Mouse (Mus musculus) heart, embryonic 13.5 days (tissue): ENCODE measurements around the gene Amdhd1. TPM values are rescaled to one million over a fixed set of nuclear protein-coding genes. Genes with fewer than 3 reads are reported as not detected.
A peak's percentile ranks its signal among the peaks of the same experiment; 100 is the strongest.

Experiments used
- ATAC-seq: fragments of 200-750 bp; cut with Nextera tagmentation; 2 replicates; pipeline ENCODE4 v1.8.0; 2017; ENCODE audit warnings: moderate TSS enrichment; ENCODE audit not compliant: insufficient number of reproducible peaks, low FRiP score, low TSS enrichment; ENCODE audit errors: extremely low read depth
- H3K27ac ChIP-seq: fragments of 300-500 bp; sonication (generic); replicated peaks from 2 replicates; pipeline ENCODE4 v1.5.1; 2015; ENCODE audit warnings: moderate library complexity, mild to moderate bottlenecking, inconsistent platforms
- H3K27me3 ChIP-seq: fragments of 300-500 bp; sonication (generic); replicated peaks from 2 replicates; pipeline ENCODE4 v1.6.1; 2015; ENCODE audit warnings: mild to moderate bottlenecking, inconsistent platforms
- H3K36me3 ChIP-seq: fragments of 300-500 bp; sonication (generic); 2 replicates; pipeline ENCODE4 v1.6.1; 2015; ENCODE audit warnings: mild to moderate bottlenecking, inconsistent platforms
- H3K4me1 ChIP-seq: fragments of 300-500 bp; sonication (generic); 2 replicates; pipeline ENCODE4 v1.6.1; 2015; ENCODE audit warnings: inconsistent platforms
- H3K4me2 ChIP-seq: fragments of 300-500 bp; sonication (generic); 2 replicates; pipeline ENCODE4 v1.6.1; 2015; ENCODE audit warnings: inconsistent platforms, mild to moderate bottlenecking, moderate library complexity
- H3K4me3 ChIP-seq: fragments of 300-500 bp; sonication (generic); 2 replicates; pipeline ENCODE4 v1.5.1; 2015; ENCODE audit warnings: moderate library complexity, mild to moderate bottlenecking, inconsistent platforms
- H3K9ac ChIP-seq: fragments of 300-500 bp; sonication (generic); 2 replicates; pipeline ENCODE4 v1.6.1; 2015; ENCODE audit warnings: inconsistent platforms, mild to moderate bottlenecking, moderate library complexity
- H3K9me3 ChIP-seq: fragments of 300-500 bp; sonication (generic); 2 replicates; pipeline ENCODE4 v1.6.1; 2016; ENCODE audit warnings: inconsistent platforms
- WGBS: fragments of 180-500 bp; shearing (Covaris S2); methylation state at CpG from one replicate; pipeline ENCODE4 v1.1.7; 2015; ENCODE audit warnings: mixed read lengths; 5-methylcytosine and 5-hydroxymethylcytosine counted together
- polyA plus RNA-seq: library from polyadenylated mRNA; unstranded; fragments of >200 nt; fragmentation: Nextera tagmentation; extraction: Ambion mirVana; gene quantifications from 2 replicates; pipeline ENCODE4 v1.2.1, GENCODE M21; 2015

The Amdhd1 gene
- polyA plus RNA-seq: 0.34 and 0.47 TPM in 2 replicates

DNA sequence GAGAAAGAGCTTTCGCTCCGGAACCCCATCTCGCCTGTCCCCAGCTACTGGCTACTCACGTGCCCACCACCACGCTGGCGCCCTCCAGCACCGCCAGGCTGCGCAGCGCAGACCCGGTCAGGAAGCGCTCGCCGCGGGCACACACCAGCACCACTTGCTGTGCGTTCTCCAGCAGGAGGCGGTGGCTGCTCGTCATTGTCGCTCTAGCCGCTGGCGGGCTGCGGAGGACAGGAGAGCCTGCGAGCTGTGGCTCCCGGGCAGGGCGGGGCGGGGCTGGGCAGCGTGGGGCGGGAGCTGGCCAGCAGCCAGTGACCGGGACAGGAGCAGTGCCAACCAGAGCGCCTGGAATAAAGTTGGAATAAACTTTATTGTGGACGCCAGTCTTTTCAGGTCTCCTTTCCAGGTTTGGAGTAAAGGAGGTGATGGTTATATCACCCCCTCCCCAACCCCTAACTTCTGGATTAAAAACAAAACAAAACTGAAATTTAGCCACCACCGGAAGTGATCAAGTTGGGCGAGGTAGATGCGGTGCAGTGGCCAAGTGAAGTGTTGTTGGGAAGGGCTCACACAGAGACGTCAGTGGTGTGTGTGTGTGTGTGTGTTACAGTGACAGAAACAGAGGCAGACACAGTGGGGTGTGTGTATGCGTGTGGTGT lies at the start of gene Amdhd1:
Amdhd1 (minus strand) TSS at position 259 of the 656 bp plus-strand sequence.
- H3K27ac ChIP-seq: no peak within 1 kb of the TSS; the same call in 1 of the 2 replicates

DNA sequence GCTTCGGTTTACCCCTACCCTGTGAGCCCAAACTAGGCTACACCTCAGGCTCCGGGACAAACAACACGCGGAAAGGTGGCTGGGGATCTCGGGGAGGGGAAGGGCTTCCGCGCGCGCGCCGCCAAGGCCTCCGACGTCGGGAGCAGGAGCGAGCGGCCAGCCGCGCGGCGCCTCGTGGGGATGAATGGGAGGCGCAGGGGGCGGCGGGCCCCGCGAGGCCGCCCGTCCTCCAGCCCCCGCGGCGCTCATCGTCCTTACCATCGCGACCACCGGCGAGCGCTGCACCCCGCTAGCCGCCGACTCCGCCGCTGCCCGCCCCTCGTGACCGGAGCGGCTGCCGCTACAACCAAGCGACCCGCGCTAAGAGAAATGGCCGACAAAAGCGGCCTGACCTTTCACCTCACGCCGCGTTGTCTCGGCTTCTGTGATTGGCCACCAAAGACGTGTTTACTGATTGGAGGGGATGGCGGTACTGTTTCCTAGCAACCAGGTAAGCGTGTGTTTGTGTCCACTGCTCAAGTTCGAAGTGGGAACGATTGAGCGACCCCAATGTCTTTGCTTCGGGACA lies 49.5 kb upstream of the Amdhd1 start, which contains the start of gene Snrpf:
Snrpf (minus strand) TSS at position 426 of the 568 bp plus-strand sequence.
- H3K4me3 ChIP-seq: peak within 1 kb of the TSS; percentile 90
- H3K9ac ChIP-seq: peak within 1 kb of the TSS; percentile 92
- under 1% methylated on average over 51 of the region's 63 CpGs for WGBS
- peak; percentile 89 for ATAC-seq
- peaks cover 22% of the 10 kb centered on the region for H3K4me1 ChIP-seq
- H3K27ac ChIP-seq: peak within 1 kb of the TSS; percentile 80
- H3K4me2 ChIP-seq: peak within 1 kb of the TSS; percentile 75
- peaks cover 34% of the 10 kb centered on the region for H3K36me3 ChIP-seq
- H3K27me3 ChIP-seq: 0 out of 2 replicates have a peak, but pooled peaks cover 8% of the 10 kb centered on the region
- no peaks in the 10 kb centered on the region for H3K9me3 ChIP-seq

More for the DNA sequence above, at the start of gene Amdhd1:
- Histone ChIP-seq H3K9ac (peak within 1 kb of the TSS; percentile 74), H3K9me3 (no peaks in the 10 kb centered on the region), H3K36me3 (no peaks in the 10 kb centered on the region), H3K4me2 (peak within 1 kb of the TSS; percentile 79), H3K4me1 (peaks cover 17% of the 10 kb centered on the region), H3K27me3 (peaks cover 36% of the 10 kb centered on the region), H3K4me3 (peak within 1 kb of the TSS; percentile 51)
- peak; percentile 64 for ATAC-seq
- WGBS: 2% methylated on average over 35 of the region's 35 CpGs

DNA sequence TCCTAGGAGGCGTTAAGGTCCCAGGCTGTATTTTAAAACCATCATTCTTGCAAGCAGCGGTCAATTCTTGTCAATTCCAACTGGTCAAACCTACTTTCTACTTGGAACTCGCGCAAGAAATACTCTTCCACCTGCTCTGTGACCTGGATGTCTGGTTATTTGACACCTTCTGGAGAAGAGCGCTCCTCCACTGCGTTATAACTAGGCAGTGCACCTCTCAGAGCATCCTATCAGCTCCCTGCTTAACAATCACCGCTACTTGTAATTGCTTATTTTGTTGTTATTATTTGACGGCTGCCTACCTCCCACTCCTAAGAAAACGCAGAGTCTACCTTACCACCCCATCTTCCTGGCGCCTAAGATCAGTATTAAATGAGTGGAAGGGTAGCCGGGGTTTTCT lies 49.0 kb upstream of the Amdhd1 start:
- Histone ChIP-seq H3K4me1 (peaks cover 19% of the 10 kb centered on the region), H3K9ac (peak overlapping the region; percentile 92), H3K27me3 (0 out of 2 replicates have a peak, but pooled peaks cover 8% of the 10 kb centered on the region), H3K27ac (peak overlapping the region; percentile 80), H3K36me3 (peaks cover 34% of the 10 kb centered on the region), H3K4me3 (peak overlapping the region; percentile 90), H3K9me3 (no peaks in the 10 kb centered on the region), H3K4me2 (peak overlapping the region; percentile 75)
- WGBS: 2% methylated on average over 11 of the region's 11 CpGs
- ATAC-seq: no peak

DNA sequence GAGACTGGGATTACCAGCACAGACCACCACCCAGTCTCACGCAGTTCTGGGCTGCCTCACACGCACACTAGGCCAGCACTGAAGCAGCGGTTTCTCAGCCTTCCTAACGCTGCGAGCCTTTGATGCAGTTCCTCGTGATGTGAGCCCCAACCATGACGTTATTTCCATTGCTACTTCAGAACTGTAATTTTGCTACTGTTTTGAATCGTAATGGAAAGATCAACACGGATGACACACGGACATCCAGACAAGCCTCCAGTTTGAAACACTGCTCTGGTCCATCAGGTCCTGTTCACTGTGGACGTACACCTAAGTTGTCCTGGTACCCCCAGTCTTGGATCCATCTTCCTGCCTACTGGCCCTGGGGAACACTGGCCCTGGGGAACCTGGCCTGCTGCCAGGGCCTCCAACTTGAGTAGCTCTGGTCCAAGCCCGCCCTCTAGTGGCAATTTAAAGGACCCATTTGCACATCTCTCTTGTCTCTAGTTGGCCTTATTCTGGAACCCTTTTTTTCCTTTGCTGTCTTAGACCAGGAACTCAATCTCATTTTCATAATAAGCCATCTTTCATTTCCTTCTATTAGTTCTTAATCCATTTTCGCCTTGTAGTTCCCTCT lies 37.5 kb upstream of the Amdhd1 start:
- Histone ChIP-seq H3K9me3 (no peaks in the 10 kb centered on the region), H3K36me3 (peaks cover 18% of the 10 kb centered on the region), H3K4me2 (no peak overlapping the region), H3K9ac (no peak overlapping the region), H3K4me1 (peaks cover 4% of the 10 kb centered on the region; the same call in 1 of the 2 replicates), H3K27me3 (no peaks in the 10 kb centered on the region), H3K4me3 (no peak overlapping the region), H3K27ac (no peak overlapping the region)
- 57% methylated on average over 13 of the region's 13 CpGs for WGBS
- ATAC-seq: no peak

DNA sequence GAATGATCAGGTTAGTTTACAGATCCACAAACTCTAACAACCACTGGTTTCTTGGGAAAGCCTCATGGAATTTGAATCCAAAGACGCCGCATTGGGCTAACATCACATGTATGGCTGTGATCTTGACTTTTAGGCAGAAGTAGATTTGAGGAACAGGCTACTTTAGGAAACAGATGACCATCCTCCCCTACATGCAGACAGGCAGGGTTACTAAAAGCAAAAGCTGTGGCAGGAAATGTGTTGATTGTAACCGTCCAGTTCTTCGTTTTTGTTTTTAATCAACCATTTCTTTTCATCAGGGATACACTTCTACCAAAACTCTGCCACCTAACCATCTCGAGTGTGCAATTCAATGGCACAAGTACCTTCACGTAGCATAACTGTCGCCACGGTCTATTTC lies 36.1 kb upstream of the Amdhd1 start:
- no peaks in the 10 kb centered on the region for H3K9me3 ChIP-seq
- no peak for ATAC-seq
- WGBS: 83% methylated on average over 8 of the region's 8 CpGs

DNA sequence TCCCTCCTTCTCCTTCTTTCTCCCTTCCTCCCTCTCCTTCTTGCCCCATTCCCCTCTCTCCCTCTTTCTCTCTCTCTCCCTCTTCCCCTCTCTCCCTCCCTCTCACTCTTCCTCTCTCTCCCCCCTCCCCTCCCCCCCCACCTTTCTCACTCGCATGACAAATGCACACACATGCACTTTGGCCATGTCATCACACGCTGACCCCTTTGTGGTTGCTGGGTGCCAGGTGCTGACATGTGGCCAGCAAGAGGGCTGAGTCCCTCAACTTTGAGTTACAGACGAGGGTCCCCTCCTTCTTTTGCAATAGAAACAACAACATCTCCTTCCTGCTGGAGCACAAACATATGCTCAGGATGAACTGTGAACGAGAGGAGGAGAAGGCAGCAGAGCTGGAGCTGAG lies 35.1 kb upstream of the Amdhd1 start:
- Histone ChIP-seq H3K9ac (no peak overlapping the region), H3K27me3 (no peaks in the 10 kb centered on the region), H3K4me2 (no peak overlapping the region), H3K4me1 (peaks cover 4% of the 10 kb centered on the region; the same call in 1 of the 2 replicates), H3K36me3 (no peaks in the 10 kb centered on the region), H3K4me3 (no peak overlapping the region), H3K27ac (no peak overlapping the region), H3K9me3 (no peaks in the 10 kb centered on the region)
- 48% methylated on average over 4 of the region's 4 CpGs for WGBS
- ATAC-seq: no peak

More for the DNA sequence above, 36.1 kb upstream of the Amdhd1 start:
- H3K4me1 ChIP-seq: peaks cover 4% of the 10 kb centered on the region; the same call in 1 of the 2 replicates
- H3K27ac ChIP-seq: no peak overlapping the region
- no peak overlapping the region for H3K4me3 ChIP-seq
- H3K9ac ChIP-seq: no peak overlapping the region
- peaks cover 6% of the 10 kb centered on the region; the same call in 1 of the 2 replicates for H3K36me3 ChIP-seq
- H3K4me2 ChIP-seq: no peak overlapping the region
- H3K27me3 ChIP-seq: no peaks in the 10 kb centered on the region

DNA sequence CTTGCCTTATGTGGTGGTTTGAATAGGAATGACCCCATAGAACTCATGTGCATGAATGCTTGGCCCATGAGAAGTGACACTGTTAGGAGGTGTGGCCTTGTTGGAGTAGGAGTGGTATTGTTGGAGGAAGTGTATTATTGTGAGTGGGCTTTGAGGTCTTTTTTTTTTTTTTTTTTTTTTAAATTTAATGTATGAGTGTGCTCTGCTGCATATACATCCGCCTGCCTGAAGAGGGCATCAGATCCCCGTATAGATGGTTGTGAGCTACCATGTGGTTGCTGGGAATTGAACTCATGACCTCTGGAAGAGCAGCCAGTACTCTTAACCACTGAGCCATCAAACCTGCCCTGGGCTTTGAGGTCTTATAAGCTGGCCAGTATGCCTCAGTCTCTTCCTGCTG lies 32.4 kb upstream of the Amdhd1 start:
- no peak for ATAC-seq
- no peaks in the 10 kb centered on the region for H3K36me3 ChIP-seq
- H3K4me2 ChIP-seq: no peak overlapping the region
- no peak overlapping the region for H3K9ac ChIP-seq
- 62% methylated on average over 2 of the region's 2 CpGs for WGBS
- H3K27me3 ChIP-seq: no peaks in the 10 kb centered on the region
- no peak overlapping the region for H3K27ac ChIP-seq
- peaks cover 1% of the 10 kb centered on the region; the same call in 1 of the 2 replicates for H3K4me1 ChIP-seq
- no peaks in the 10 kb centered on the region for H3K9me3 ChIP-seq
- no peak overlapping the region for H3K4me3 ChIP-seq

DNA sequence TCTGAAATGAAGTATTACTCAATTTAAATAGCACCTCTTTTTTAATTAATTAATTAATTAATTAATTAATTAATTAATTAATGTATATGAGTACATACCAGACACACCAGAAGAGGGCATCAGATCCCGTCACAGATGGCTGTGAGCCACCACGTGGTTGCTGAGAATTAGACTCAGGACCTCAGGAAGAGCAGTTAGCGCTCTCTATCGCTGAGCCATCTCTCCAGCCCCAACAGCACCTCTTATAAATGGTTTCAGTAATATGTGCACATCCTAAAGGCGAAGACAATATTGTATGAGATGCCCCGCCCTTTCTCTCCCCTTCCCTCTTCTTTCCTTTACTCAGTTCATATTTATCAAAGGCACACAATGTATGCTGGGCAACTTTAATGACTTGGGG lies 28.8 kb upstream of the Amdhd1 start:
- 74% methylated on average over 6 of the region's 6 CpGs for WGBS
- no peak overlapping the region for H3K4me3 ChIP-seq
- no peak for ATAC-seq
- no peak overlapping the region for H3K4me2 ChIP-seq
- no peaks in the 10 kb centered on the region for H3K9me3 ChIP-seq
- H3K9ac ChIP-seq: no peak overlapping the region
- no peaks in the 10 kb centered on the region for H3K27me3 ChIP-seq
- no peak overlapping the region for H3K27ac ChIP-seq
- no peaks in the 10 kb centered on the region for H3K36me3 ChIP-seq
- no peaks in the 10 kb centered on the region for H3K4me1 ChIP-seq

DNA sequence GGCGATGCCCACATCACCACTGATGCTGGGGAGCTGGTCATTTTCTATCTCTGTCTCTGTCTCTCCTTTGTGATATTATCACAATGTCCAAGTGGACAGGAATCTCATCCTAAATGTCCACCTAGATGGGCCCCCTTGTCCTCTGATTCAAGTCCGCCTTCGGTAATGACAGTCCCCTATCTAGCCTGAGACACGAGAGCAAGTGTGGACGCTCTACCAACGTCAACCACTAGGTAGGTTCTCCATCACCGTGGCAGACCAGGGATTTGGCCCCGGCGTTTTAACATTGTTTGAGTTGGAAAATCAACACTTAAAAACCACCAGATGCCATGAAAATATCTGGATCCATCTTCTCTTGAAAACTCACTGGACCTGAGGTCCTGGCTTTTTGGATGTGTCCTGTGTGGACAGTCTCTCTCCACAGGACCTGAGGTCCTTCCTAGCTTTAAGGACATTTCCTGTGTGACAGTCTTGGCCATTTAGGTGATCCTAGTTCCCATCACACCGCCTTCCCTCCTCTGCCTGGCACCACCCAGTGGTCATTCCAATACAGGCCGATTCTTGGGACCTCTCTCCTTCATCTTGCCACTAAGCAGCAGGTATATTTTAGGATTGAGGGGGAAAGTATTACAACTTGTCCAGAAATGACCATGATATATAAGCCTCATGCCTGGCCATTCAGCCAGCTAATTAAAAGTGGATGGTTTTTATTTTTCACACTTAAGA lies 28.2 kb upstream of the Amdhd1 start:
- Histone ChIP-seq H3K4me2 (no peak overlapping the region), H3K9ac (no peak overlapping the region), H3K36me3 (no peaks in the 10 kb centered on the region), H3K27ac (no peak overlapping the region), H3K4me1 (no peaks in the 10 kb centered on the region), H3K27me3 (no peaks in the 10 kb centered on the region), H3K9me3 (no peaks in the 10 kb centered on the region), H3K4me3 (no peak overlapping the region)
- WGBS: 85% methylated on average over 11 of the region's 11 CpGs
- ATAC-seq: no peak

DNA sequence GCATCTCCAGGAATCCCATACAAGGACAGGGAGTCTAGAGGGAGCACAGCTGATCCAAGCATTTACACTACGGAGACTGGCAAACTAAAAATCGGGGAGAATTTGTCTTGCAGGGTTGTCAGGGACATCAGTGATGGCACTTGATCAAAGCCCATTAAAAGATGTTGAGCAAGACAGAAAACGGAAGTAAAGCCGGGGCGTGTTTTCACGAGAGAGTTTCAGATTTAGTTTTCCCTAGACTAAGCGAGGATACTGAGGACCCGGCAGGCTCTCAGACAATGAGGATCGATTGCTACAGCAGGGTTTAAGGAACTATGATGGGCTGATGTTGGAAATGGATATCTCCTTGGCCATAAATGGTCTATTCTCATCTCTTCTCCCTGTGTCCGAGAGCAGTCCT lies 27.2 kb upstream of the Amdhd1 start:
- Histone ChIP-seq H3K27me3 (no peaks in the 10 kb centered on the region), H3K9ac (no peak overlapping the region), H3K4me2 (no peak overlapping the region), H3K9me3 (no peaks in the 10 kb centered on the region), H3K36me3 (no peaks in the 10 kb centered on the region), H3K27ac (no peak overlapping the region), H3K4me3 (no peak overlapping the region), H3K4me1 (no peaks in the 10 kb centered on the region)
- ATAC-seq: no peak
- 84% methylated on average over 10 of the region's 10 CpGs for WGBS

DNA sequence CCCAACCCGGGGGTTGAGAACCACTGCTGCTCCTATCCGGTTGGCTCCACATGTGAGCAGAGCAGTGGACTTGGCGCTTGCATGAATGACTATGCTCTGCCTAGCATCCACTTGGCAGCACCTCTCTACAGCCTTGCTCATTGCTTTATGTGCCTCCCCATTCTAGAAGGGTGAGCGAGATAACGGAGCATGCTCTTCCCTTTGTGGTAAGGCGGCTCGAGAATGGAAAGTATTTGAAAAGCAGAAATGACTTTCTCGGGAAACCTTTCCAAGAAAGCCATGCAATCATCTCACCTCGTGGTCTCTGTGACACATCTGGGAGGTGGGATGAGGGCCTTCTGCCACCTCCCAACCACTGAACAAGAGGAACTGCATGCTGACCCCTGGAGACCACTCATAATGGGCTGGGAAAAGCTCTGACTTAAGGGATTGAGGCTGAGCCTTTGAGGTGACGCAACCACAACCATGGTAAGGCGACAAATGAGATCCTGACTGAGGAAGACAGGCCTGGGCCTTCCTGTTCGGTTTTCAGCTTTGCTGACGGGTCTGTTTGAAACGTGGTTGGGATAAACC lies 24.8 kb upstream of the Amdhd1 start:
- Histone ChIP-seq H3K4me3 (no peak overlapping the region), H3K4me2 (no peak overlapping the region), H3K27me3 (no peaks in the 10 kb centered on the region), H3K4me1 (no peaks in the 10 kb centered on the region), H3K36me3 (no peaks in the 10 kb centered on the region), H3K27ac (no peak overlapping the region), H3K9me3 (no peaks in the 10 kb centered on the region), H3K9ac (no peak overlapping the region)
- no peak for ATAC-seq
- 77% methylated on average over 14 of the region's 14 CpGs for WGBS
